Mouse (Mus musculus) forebrain, embryonic 13.5 days (tissue): ENCODE results near the gene Cyp2d10. TPM values are rescaled to one million over a fixed set of nuclear protein-coding genes. Genes with fewer than 3 reads are reported as not detected.

ENCODE experiments used
- microRNA-seq: library from miRNA; unstranded; fragments of <30 nt; microRNA quantifications from one replicate; pipeline ENCODE4, GENCODE M21; 2016
- polyA plus RNA-seq: library from polyadenylated mRNA; unstranded; fragments of >200 nt; fragmentation: Nextera tagmentation; extraction: Ambion mirVana; gene quantifications from 2 replicates; pipeline ENCODE4 v1.2.1, GENCODE M21; 2015

The Cyp2d10 gene
- polyA plus RNA-seq, 1 experiment from 2014 or later: not detected

Small RNAs within 50 kb of the gene (microRNA-seq; reads per million reads assigned to microRNA genes)
- gene Gm25990 (not detected), gene Gm27331 (not detected), gene Gm27622 (not detected), gene Mir7684 (not detected)

Other genes starting within 250 kb of the Cyp2d10 start
- 0.74 and 0.77 TPM in 2 replicates for gene Shisa8, start 194.4 kb downstream of the Cyp2d10 start, polyA plus RNA-seq
- 0.15 and 0.22 TPM in 2 replicates for gene Tnfrsf13c, start 182.8 kb downstream of the Cyp2d10 start, polyA plus RNA-seq
- 71.5 and 76.5 TPM in 2 replicates for gene Cenpm, start 162.4 kb downstream of the Cyp2d10 start, polyA plus RNA-seq
- 7.7 and 7.8 TPM in 2 replicates for gene 1500009C09Rik, start 154.8 kb downstream of the Cyp2d10 start, polyA plus RNA-seq
- gene Sept3, start 132.3 kb downstream of the Cyp2d10 start, polyA plus RNA-seq: 248 and 264 TPM in 2 replicates
- gene Wbp2nl, start 108.2 kb downstream of the Cyp2d10 start, polyA plus RNA-seq: not detected in 2 replicates
- 19.4 and 25.2 TPM in 2 replicates for gene Naga, start 68.3 kb downstream of the Cyp2d10 start, polyA plus RNA-seq
- gene Pheta2, start 68.3 kb downstream of the Cyp2d10 start, polyA plus RNA-seq: 1.3 and 1.8 TPM in 2 replicates
- 303 and 321 TPM in 2 replicates for gene Smdt1, start 68.2 kb downstream of the Cyp2d10 start, polyA plus RNA-seq
- gene Ndufa6, start 52.9 kb downstream of the Cyp2d10 start, polyA plus RNA-seq: 318 and 358 TPM in 2 replicates
- gene Cyp2d22, start 26.9 kb downstream of the Cyp2d10 start, polyA plus RNA-seq: 1.6 and 1.7 TPM in 2 replicates
- not detected in 2 replicates for gene Cyp2d11, start 13.2 kb downstream of the Cyp2d10 start, polyA plus RNA-seq
- not detected in 2 replicates for gene Cyp2d9, start 26.2 kb upstream of the Cyp2d10 start, polyA plus RNA-seq
- not detected in 2 replicates for gene Cyp2d12, start 147.9 kb upstream of the Cyp2d10 start, polyA plus RNA-seq
- not detected in 2 replicates for gene Cyp2d34, start 213.8 kb upstream of the Cyp2d10 start, polyA plus RNA-seq